Mouse (Mus musculus) embryonic stem cell, embryonic (primary cell): ENCODE data around the gene Basp1.

Source experiments
- CTCF ChIA-PET, 4 experiments: fragments of 300-600 bp in 2 of 4; fragments of 350-600 bp in 2 of 4; sonication (Branson Sonifier 250); formaldehyde crosslinking; loops; one replicate each; lab custom pipeline; 2022; ENCODE audit warnings: inconsistent platforms in 2 of 4; lab: Charles Lee
- POLR2A ChIA-PET, 4 experiments: fragments of 300-600 bp in 2 of 4; fragments of 350-600 bp in 2 of 4; sonication (Branson Sonifier 250); formaldehyde crosslinking; loops; one replicate each; lab custom pipeline; 2022; ENCODE audit warnings: antibody characterized with exemption in 4 of 4, inconsistent platforms in 1 of 4; lab: Charles Lee

Basp1 gene

GRCm38 (mm10) chr15:25353498-25353897 lies 60.1 kb downstream of the Basp1 start:
- CTCF ChIA-PET: no interaction called here

GRCm38 (mm10) chr15:25343263-25343662 lies 70.3 kb downstream of the Basp1 start:
- ChIA-PET POLR2A (interaction anchor here in 1 of 4 experiments (4.7 kb wide), 1 partner anchor 10 kb away, joined by 16 read pairs; no protein-coding TSS in a partner anchor), CTCF (no interaction called here)

More at GRCm38 (mm10) chr15:25353498-25353897, 60.1 kb downstream of the Basp1 start:
- POLR2A ChIA-PET: interaction anchor here in 1 of 4 experiments (1.2 kb wide), 1 partner anchor 25 kb away, joined by 3 read pairs; no protein-coding TSS in a partner anchor

- POLR2A ChIA-PET: no interaction called here
- CTCF ChIA-PET: interaction anchor here in 1 of 4 experiments (0.6 kb wide), 1 partner anchor 79 kb away, joined by 9 read pairs; no protein-coding TSS in a partner anchor
Observed at GRCm38 (mm10) chr15:25335277-25335676, 78.3 kb downstream of the Basp1 start.

GRCm38 (mm10) chr15:25331877-25332445 lies 81.6 kb downstream of the Basp1 start:
- ChIA-PET CTCF (no interaction called here), POLR2A (interaction anchor here in 2 of 4 experiments (0.7 to 2.6 kb wide), 8 partner anchors 13 to 437 kb away, joined by 3 to 16 read pairs (median 6); no protein-coding TSS in a partner anchor)

- ChIA-PET POLR2A (interaction anchor here in 1 of 4 experiments (1.0 kb wide), 1 partner anchor 11 kb away, joined by 5 read pairs; no protein-coding TSS in a partner anchor), CTCF (interaction anchor here in 1 of 4 experiments (0.6 to 0.7 kb wide), 2 partner anchors 15 to 165 kb away, joined by 4 to 5 read pairs; no protein-coding TSS in a partner anchor)
Observed at GRCm38 (mm10) chr15:25330946-25331345, 82.6 kb downstream of the Basp1 start.

- CTCF ChIA-PET: interaction anchor here in 1 of 4 experiments (1.0 kb wide), 1 partner anchor 92 kb away, joined by 3 read pairs; no protein-coding TSS in a partner anchor
- POLR2A ChIA-PET: interaction anchor here in 1 of 4 experiments (0.5 kb wide), 1 partner anchor 19 kb away, joined by 4 read pairs; no protein-coding TSS in a partner anchor
Observed at GRCm38 (mm10) chr15:25322601-25323000, 91.0 kb downstream of the Basp1 start.

- ChIA-PET CTCF (no interaction called here), POLR2A (interaction anchor here in 1 of 4 experiments (0.5 kb wide), 1 partner anchor 19 kb away, joined by 4 read pairs; no protein-coding TSS in a partner anchor)
Observed at GRCm38 (mm10) chr15:25322111-25322510, 91.5 kb downstream of the Basp1 start.

GRCm38 (mm10) chr15:25321636-25322035 lies 91.9 kb downstream of the Basp1 start:
- ChIA-PET POLR2A (interaction anchor here in 1 of 4 experiments (0.5 kb wide), 1 partner anchor 15 kb away, joined by 5 read pairs; no protein-coding TSS in a partner anchor), CTCF (no interaction called here)

- CTCF ChIA-PET: interaction anchor here in 2 of 4 experiments (0.5 to 0.6 kb wide), 2 partner anchors 28 to 32 kb away, joined by 3 to 4 read pairs; no protein-coding TSS in a partner anchor
- POLR2A ChIA-PET: interaction anchor here in 1 of 4 experiments (1.1 to 1.9 kb wide), 6 partner anchors 10 to 100 kb away, joined by 3 to 11 read pairs (median 4); no protein-coding TSS in a partner anchor
Observed at GRCm38 (mm10) chr15:25314471-25314870, 99.1 kb downstream of the Basp1 start.
